Mouse (Mus musculus) stomach, postnatal 0 days (tissue): ENCODE data around the gene Tbc1d2b.

Experiments
- CTCF ChIP-seq: IDR thresholded peaks from 2 replicates; pipeline ENCODE4 v1.5.1; 2016; ENCODE audit warnings: antibody characterized with exemption, low read depth, mild to moderate bottlenecking, moderate library complexity
- EP300 ChIP-seq: optimal IDR thresholded peaks from 2 replicates; pipeline ENCODE3; 2016; ENCODE audit warnings: antibody characterized with exemption

GRCm38 (mm10) chr9:90265322-90266039 is 5.1 kb downstream of the Tbc1d2b start:
- TF ChIP-seq CTCF (no peak), EP300 (no peak)
